Mouse (Mus musculus): Measurements from ENCODE around the gene Hjurp. TPM values are rescaled to one million over a fixed set of nuclear protein-coding genes. Genes with fewer than 3 reads are reported as not detected.

Gene Hjurp
- polyA plus RNA-seq (2012; rRNA removed) = 100 and 169 TPM in 2 replicates

GRCm38 (mm10) chr1:88277098-88277817, at the start of gene Hjurp, which contains the start of gene Trpm8:
Hjurp (minus strand) TSS chr1:88277633.
Trpm8 (plus strand) TSS chr1:88277661.

GRCm38 (mm10) chr1:88226670-88227379, 50.6 kb downstream of the Hjurp start, which contains the start of gene Mroh2a:
Mroh2a (plus strand) TSS chr1:88226986.

Other genes with a start within 250 kb of the Hjurp start
- not detected in 2 replicates for gene Ugt1a10, start 222.2 kb downstream of the Hjurp start, polyA plus RNA-seq (2012; rRNA removed)
- 0.10 TPM in 1 of 2 replicates, not detected in the other for gene Ugt1a9, start 206.8 kb downstream of the Hjurp start, polyA plus RNA-seq (2012; rRNA removed)
- not detected in 2 replicates for gene Ugt1a8, start 189.8 kb downstream of the Hjurp start, polyA plus RNA-seq (2012; rRNA removed)
- 8.5 and 9.3 TPM in 2 replicates for gene Ugt1a7c, start 182.6 kb downstream of the Hjurp start, polyA plus RNA-seq (2012; rRNA removed)
- 11.4 and 14.9 TPM in 2 replicates for gene Ugt1a6b, start 174.4 kb downstream of the Hjurp start, polyA plus RNA-seq (2012; rRNA removed)
- 26.8 and 30.0 TPM in 2 replicates for gene Ugt1a6a, start 142.8 kb downstream of the Hjurp start, polyA plus RNA-seq (2012; rRNA removed)
- gene Ugt1a5, start 111.6 kb downstream of the Hjurp start, polyA plus RNA-seq (2012; rRNA removed) = 0.11 and 0.14 TPM in 2 replicates
- 0.07 and 0.08 TPM in 2 replicates for gene Ugt1a2, start 77.0 kb downstream of the Hjurp start, polyA plus RNA-seq (2012; rRNA removed)
- 3.2 and 6.0 TPM in 2 replicates for gene Dnajb3, start 71.9 kb downstream of the Hjurp start, polyA plus RNA-seq (2012; rRNA removed)
- gene Ugt1a1, start 65.7 kb downstream of the Hjurp start, polyA plus RNA-seq (2012; rRNA removed) = 6.2 and 7.1 TPM in 2 replicates
- gene Mroh2a, start 50.6 kb downstream of the Hjurp start, polyA plus RNA-seq (2012; rRNA removed) = 2.4 and 3.0 TPM in 2 replicates
- gene Trpm8, start within 50 bp of the Hjurp start, polyA plus RNA-seq (2012; rRNA removed) = not detected in 2 replicates
- not detected in 2 replicates for gene Spp2, start 129.3 kb upstream of the Hjurp start, polyA plus RNA-seq (2012; rRNA removed)
- 0.15 and 0.17 TPM in 2 replicates for gene Glrp1, start 232.4 kb upstream of the Hjurp start, polyA plus RNA-seq (2012; rRNA removed)

Measured in ovary, adult 2 months (tissue).